Mouse (Mus musculus) mouse embryonic stem cell (cell line): Measurements from ENCODE around the gene Lyrm1.

Source experiments
- in situ Hi-C, 2 experiments: fragments of 300-500 bp; cut with MboI; formaldehyde crosslinking; loops; 1 replicate in 1 of 2; 3 replicates in 1 of 2; pipeline ENCODE4 v1.14.3; 2019 to 2020; ENCODE audit warnings: low sequenced_read_pairs in 2 of 2, low pct_unique_long_range_greater_than_20kb in 1 of 2, mixed read lengths in 1 of 2; ENCODE audit not compliant: unreplicated experiment in 1 of 2

The Lyrm1 gene

GRCm38 (mm10) chr7:119879171-119879570 lies 16.5 kb upstream of the Lyrm1 start:
- in situ Hi-C loops = no loop called here

GRCm38 (mm10) chr7:119880345-119880744 lies 15.3 kb upstream of the Lyrm1 start:
- in situ Hi-C loops = no loop called here

DNA sequence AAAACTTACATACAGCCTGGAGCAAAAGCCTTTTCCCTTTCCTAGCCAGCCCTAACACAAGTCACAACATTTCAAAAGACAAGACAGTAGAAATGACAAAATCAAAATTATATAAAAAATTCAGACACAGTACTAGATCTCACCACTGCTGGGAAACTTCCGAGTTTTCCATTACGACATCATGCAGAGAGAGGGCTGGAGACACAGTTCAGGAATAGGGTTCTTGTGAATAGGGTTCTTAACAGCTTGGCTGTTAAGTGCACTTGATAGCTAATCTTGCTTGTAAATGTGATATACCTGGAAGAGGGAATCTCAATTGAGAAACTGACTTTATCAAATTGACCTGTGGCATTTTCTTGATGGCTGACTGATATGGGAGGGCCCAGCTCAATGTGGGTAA lies 14.4 kb upstream of the Lyrm1 start:
- in situ Hi-C loops = no loop called here

DNA sequence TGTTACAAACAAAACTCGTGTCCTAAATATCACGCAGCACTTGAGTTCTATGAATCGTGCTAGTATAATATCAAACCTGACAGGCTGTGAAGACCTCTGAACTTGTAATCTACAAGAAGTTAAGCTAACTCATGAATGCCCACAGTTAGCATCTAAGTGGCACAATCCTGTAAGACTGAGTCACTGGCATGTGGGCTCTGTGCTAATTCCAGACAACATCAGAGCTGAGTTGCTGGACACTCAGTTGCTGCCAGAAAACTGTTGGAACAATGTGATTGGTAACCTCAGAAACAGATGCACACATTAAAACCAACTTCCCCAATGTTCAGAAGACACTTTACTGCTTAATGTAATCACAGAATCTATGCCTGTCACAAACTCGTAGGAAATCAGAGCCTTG lies 7.8 kb upstream of the Lyrm1 start:
- in situ Hi-C loops = no loop called here

GRCm38 (mm10) chr7:119892198-119892597 lies 3.5 kb upstream of the Lyrm1 start:
- in situ Hi-C loops = no loop called here

- in situ Hi-C loops = no loop called here
Observed at GRCm38 (mm10) chr7:119892742-119893141, 2.9 kb upstream of the Lyrm1 start.

GRCm38 (mm10) chr7:119894818-119895544 lies 680 bp upstream of the Lyrm1 start:
- in situ Hi-C loops = no loop called here

GRCm38 (mm10) chr7:119897521-119898109 lies 2.0 kb downstream of the Lyrm1 start:
- in situ Hi-C loops = no loop called here

DNA sequence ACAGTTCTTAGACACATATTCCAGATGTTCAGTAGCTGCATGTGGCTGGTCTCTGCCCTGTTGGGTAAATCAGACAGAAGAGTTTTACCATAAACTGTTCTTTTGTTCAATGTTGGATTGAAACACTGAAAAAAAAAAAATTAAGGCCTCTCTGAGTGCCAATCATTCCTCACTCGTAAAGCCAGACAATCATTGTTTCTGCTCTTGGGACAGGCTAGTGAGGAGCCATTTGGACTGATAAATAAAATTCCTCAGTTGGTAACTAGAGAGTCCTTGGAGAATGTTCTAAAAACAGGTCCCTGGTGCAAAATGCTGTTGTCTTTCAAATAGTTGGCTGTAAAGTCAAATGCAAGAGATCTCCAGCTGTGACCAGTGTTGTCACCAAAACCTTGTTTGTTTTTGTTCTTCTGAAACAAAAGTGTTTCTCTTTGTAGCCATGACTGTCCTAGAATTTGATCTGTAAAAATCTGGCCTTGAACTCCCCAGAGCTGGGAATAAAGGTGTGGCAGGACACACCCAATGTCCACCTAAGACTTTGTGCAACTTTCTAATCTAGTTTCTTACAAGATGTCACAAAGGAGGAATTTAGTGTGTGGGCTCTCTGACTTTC lies 2.7 kb downstream of the Lyrm1 start:
- in situ Hi-C loops = no loop called here

DNA sequence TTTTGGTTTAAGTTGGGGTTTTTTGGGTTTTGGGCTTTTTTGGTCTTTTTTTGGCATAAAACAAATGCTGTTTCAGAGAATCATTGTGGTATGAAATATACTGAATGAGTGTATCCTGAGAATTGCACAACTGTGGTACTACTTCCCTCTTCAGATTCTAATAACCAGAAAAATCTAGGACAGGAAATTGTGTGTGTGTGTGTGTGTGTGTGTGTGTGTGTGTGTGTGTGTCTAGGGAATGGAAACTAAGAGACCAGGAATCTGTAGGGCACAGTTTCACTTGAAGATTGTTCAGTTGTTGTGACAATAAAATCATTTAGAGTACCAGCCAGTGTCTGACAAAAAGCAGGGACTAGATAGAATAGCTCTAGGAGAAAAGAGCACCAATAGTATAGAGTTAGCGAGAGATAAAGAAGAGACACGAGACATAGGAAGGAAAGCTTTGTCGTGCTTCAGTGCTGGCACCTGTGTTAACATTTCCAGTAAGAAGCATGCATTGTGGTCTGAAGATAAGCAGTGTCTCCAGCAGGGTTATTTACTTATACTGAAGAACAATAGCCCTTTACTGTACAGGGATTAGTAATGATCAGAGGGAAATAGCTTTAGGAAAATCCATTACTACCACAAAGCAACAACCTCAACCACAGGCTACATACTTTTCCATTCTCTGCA lies 3.9 kb downstream of the Lyrm1 start:
- in situ Hi-C loops = no loop called here

GRCm38 (mm10) chr7:119906523-119907215 lies 11.0 kb downstream of the Lyrm1 start:
- in situ Hi-C loops = no loop called here

DNA sequence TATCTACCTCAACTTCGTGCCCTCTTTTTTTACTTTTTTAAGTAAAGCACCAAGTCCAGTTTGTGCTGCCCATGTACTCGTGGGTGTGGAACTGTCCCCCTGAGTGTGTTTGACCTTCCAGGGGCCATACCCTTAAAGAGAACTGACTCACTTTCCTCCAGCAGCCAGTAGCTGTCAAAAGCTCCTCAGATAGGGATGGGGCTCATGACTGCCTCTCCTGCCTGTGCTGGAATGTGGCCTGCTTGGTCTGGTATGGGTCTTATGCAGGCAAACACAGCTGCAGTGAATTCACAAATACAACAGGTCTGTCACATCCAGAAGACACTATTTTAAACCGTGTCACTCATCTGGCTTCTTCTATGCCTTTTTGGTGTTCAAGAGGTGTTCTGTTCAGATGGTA lies 16.1 kb downstream of the Lyrm1 start:
- in situ Hi-C loops = no loop called here

DNA sequence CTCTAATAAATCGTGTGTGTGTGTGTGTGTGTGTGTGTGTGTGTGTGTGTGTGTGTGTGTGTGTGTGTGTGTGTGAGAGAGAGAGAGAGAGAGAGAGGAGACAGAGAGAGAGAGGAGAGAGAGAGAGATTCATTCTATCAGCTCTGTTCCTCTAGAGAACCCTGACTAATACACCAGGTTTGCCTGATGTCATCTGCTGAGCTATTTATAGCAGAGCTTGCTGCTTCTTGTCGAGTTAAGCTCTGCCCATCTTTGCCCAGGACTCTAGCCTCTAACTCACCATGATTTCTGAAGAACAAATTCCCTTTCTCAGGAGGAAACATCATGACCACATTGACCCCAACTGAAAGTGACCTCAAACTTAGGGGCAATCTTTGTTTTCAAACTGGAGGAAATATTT lies 24.8 kb downstream of the Lyrm1 start:
- in situ Hi-C loops = no loop called here

GRCm38 (mm10) chr7:119921054-119921453 lies 25.4 kb downstream of the Lyrm1 start:
- in situ Hi-C loops = no loop called here

DNA sequence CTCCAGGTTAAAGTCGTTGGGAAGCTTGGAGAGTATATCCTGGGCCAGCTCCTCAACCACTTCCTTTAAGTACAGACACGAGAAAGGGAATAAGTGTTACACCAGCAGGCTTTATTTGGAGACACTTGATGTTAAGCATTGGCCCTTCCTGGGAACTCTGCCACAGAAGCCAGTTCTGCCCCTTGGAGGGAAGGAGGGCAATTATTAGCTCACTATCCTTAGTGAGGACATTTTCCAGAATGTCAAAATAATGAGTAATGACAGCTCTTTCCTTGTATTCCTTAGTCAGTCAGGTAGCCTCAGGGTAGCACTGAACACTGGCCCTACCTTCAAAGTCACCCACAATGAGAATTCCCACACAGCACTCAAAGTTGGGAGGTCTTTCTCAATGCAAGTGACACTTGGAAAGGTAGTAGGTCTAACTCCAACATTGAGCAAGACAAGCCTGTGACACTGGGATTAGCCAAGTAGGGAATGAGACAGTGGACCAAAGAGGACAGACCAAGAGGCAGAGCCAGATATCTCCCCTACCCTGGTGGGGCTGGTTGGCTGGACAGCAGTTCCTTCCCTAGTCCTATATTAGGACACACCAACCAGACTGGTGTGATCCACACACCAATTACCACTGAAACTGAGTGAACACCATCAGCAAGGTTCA lies 33.3 kb downstream of the Lyrm1 start:
- in situ Hi-C loops = no loop called here

DNA sequence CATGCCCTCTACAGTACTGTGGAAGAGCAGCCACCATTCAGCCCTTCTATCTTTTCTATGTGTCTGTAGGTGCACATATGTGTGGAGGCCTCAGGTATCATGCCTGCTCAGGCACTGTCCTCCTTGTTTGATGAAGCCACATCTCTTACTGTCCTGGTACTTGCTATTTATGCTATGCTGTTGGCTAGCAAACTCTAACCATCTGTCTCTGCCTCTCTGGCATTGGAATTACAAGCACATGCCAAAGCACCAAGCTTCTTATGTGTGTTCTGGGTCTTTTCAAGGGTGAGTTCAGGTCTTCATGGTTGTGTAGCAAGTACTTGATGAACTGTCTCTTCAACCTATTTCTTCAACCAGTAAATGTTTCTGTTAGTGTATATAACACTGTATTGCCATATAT lies 40.7 kb downstream of the Lyrm1 start:
- in situ Hi-C loops = no loop called here

GRCm38 (mm10) chr7:119937036-119937435 lies 41.4 kb downstream of the Lyrm1 start:
- in situ Hi-C loops = no loop called here

GRCm38 (mm10) chr7:119941569-119941968 lies 45.9 kb downstream of the Lyrm1 start:
- in situ Hi-C loops = no loop called here
